Mouse (Mus musculus) thymus, postnatal 25 days (tissue): ENCODE measurements around the gene Npb.
A peak's percentile ranks its signal among the peaks of the same experiment; 100 is the strongest.
"Not testable (repeated sequence)": the region's sequence is repeated elsewhere in the genome, so short reads cannot be mapped to it uniquely, and the experiment has no call there.

Source experiments
- DNase-seq: peaks from one replicate; pipeline ENCODE4 v3.0.0; 2022

Gene Npb

DNA sequence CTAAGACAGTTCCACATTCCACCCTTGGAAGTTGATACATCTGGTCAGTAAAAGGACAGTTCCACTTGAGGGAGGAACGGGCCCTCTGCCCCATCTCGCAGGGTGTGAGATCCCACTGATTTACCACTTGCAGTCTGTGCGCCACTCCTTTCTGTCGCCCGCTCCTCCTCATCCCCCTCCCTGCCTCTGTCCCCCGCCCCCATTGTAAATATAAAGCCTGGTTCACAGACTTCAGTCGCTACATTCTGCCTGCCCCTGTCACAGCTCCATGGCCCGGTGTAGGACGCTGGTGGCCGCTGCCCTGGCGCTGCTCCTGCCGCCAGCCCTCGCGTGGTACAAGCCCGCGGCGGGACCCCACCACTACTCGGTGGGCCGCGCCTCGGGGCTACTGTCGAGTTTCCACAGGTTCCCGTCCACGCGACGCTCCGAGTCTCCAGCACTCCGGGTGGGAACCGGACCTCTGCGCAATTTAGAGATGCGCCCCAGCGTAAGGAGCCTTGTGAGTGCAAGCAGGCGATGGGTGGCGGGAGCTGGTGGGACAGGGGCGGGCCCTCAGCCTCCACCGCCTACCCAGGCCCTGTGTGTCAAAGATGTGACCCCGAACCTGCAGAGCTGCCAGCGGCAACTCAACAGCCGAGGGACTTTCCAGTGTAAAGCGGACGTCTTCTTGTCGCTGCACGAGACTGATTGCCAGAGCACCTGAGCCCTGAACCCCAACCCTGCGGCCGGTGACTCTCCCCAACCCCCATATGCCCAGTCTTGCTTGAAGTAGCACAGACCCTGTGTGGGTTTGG, at the start of gene Npb:
Gene Npb, plus strand, starts transcription at position 237 of the 794 bp plus-strand sequence.
- no peak for DNase-seq

DNA sequence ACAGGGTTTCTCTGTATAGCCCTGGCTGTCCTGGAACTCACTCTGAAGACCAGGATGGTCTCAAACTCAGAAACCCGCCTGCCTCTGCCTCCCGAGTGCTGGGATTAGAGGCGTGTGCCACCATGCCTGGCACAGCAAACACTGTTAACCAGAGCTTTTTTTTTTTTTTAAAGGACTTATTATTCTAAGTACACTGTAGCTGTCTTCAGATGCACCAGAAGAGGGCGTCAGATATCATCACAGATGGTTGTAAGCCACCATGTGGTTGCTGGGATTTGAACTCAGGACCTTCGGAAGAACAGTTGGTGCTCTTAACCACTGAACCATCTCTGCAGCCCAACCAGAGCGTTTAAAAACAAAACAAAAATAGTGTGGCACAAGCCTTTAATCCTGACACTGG, 49.4 kb upstream of the Npb start:
- not testable (repeated sequence) for DNase-seq

DNA sequence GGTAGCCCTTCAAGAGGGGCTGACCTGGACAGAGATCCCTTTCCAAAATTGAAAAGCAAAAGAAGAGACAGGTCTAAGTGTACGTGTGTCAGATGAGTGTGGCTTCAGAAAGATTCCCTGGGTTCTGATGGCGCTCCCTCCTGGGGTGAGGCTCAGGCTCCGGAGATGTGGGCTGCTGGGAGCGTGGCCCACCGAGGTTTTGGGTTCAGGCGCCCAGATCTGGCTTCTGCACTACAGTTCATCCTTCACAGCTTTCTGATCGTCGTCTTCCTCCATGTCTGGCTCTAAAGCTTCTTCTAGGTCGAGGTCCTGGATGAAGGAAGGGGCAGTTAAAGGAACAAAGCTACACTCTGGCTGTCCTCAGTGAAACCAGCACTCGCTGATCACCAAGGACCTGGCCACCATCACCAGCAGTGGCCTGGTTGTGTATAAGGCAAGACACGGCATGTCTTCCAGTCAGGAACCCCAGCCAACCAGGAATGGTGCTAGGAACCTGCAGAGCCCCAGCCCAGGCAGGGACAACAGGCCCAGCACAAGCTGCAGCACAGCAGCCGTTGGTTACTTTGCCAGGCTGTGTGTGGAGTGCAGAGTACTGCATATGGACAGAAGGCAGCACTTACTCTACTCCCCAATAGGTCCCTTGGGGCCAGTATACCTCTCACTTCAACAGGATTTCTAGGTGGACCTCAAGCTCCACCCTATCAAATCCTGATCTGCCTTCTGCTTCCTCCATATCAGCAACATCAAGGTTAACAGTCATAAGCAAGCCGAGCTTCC, 47.1 kb upstream of the Npb start:
- no peak for DNase-seq

DNA sequence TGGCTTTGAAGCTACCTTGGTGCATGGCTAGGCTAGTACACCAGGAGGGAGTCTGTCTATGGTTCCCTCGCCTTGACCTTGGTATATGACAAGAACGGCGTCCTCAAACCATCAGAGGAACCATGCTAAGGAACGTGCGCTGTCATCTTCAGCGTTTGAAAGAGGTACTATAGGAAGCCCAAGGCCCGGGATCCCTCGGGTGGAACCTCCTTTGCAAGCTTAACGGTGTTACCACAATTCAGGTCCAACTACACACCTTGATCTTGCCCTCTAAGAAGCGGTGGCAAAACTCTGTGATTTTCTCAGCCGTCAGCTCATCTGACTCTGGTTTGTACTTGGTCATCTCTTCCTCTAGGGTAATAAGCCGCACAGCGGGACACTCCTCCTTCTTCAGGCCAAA, 45.3 kb upstream of the Npb start:
- no peak for DNase-seq

DNA sequence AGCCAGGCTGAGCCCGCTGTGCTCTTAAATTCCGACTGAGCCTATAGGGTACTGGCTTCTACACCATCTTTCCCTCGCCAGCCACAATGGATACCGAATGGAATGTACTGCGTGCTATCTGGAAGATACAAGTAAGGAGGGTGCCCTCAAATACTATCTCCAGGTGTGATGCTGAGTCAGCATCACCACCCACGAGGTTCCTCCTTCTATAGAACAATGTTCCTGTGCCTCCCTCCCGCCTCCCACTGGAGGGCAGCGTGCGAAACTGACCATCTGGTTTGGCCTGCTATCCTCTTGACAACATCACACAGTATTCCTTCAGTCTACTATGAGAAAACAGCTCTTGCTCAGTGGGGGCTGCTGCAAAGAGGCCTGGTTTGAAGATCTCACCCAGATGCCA, 43.2 kb upstream of the Npb start:
- DNase-seq, result no peak

DNA sequence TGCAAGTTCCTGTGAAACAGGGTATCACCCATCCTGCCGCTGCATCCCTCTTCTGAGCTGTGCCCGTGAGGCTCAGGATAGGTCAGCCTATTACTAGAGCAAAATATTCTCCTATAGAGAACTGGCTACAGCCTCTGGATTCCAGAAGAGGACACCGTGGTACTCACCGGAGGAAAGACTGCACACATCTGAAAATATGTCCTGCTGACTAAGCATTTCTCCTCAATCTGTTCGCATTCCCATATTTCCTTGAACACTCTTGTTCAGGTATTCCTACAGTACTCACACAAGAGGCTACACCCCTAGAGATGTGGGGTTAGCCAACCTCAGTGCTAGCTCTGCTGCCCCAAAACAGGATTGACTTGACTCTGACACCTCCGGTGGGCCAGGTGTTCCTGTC, 40.0 kb upstream of the Npb start:
- DNase-seq, result no peak

DNA sequence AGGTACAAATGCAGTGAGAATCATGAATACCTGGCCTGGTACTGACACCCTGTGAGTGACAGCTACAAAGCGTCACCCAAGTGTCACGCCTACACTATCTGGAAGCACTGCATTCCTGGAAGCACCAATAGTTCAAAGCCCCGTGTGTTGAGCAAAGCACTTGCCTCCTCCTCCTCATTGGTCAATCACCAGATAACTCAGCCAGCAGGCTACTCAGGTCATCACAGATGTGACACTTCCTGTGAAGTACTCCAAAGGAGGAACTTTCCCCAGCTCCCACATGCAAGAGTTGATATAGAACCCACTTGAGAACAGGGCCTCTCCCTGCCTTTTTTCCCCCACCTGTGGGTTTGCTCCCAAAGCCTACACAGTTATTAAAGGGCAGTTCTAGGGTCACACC, 37.2 kb upstream of the Npb start:
- DNase-seq, result no peak

DNA sequence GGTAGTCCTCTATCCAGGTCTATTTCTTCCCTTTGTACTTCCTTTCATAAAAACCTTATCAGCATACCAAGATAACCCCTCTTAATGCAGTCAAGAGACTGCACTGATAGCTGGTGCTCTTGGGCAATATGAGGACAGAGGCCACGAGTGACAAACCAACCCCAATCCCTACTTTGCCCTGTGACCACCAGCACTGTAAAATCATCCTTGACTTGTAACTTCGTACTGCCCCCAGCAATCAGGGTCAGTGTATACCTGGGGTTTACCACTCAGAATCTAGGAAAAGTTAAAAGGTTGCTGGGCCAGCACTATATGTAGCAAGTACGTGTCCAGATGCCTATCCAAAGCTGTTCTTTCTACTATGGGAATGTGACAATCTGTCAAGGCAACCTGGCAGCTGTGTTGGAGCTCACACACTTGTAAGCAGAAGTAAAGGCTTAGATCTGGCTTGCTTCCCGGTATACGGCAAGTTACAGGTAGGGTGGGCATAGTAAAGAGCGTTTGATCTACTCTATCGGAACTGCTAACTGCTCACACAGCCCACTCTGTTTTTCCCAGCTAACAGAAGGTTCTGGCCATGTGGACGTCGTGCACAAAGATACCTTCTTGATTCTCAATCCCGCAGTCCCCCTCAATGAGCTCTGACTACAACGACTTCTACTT, 36.4 kb upstream of the Npb start:
- no peak for DNase-seq

DNA sequence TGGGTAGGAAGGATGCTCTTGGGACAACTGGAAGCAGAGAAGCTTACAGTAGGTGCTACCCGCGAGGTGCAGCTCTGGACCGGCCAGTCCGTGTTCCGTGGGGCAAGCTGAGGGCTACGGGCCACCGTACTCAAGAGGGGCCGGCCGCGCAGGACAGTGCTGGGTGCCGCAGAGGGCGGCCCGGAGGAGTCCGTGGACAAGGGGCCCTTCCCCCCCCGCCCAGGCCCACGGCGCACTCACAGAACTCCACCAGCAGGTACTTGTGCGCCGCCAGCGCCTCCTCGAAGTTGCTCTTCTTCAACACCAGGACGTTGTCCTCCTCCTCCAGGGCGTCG, 35.9 kb upstream of the Npb start:
- DNase-seq, result no peak

DNA sequence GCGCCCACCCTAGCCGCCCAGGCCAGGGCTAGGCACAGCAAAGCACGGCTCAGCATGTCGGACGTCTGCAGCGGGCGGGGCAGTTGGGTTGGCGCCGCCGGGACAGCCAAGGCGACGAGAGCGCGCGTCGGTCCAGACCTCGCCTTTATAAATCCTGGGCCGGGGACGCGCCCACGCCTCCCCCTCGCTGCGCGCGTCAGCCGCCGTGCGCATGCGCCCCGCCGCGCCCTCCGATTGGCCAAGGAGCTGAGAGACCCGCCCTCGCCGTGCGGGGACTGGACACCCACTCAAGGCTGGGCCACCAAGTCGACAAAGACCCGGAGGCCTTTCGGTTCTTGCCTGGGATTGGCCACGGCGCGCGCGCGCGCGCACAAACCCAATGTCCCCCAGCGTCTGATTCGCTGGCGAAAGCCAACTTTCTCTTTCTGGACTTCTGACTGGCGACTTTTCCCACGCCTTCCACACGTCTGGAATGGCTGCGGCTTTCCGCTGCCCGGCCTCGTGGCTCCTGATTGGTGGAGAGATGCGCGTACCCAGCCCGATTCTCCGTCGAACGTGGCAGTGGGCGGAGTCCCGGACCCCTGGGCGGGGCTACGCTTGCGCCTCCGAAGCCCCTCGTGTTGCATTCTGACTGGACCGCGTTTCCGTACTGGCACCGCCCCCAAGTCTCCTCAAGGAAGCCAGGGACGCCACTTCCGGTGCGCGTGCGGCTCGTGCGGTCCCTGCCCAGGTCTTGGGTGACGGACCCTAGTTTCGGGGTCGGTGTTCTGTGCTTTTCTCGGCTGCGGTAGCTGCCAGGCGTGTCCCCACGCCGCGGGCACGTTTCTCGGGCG, 35.3 kb upstream of the Npb start, which contains the start of gene P4hb:
Gene P4hb, minus strand, starts transcription at position 502 of the 833 bp plus-strand sequence.
- DNase-seq, result peak; percentile 99

DNA sequence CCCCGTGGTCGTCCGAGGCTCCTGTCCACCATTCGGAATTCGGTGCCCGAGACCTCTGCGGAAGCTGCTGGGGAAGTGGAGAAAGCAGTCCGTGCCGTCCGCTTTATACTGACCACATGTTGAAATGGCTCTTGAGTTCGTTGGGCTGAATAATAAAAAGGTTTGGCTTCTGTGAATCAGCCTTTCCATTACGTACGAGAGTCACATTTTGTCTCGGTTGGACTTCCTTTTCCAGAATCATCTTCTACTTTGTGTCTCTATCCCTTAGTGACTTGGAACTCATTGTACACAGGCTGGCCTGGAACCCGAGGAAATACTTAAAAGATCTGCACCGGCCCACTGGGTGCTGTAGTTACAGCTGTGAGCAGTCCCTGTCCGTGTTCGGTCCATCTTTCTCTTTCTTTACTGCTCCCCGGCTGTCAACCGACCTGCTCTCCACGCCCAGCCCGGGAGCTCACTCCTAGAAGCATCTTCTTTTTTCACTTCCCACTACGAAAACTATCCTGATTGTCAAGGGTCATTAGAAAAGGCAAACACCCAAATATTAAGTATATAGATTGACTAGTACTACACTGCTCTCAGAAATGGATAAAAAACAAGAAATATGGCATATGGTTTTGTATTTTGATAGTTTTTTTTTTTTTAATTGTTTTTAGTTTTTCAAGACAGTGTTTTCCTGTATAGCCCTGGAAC, 34.5 kb upstream of the Npb start:
- DNase-seq, result no peak

DNA sequence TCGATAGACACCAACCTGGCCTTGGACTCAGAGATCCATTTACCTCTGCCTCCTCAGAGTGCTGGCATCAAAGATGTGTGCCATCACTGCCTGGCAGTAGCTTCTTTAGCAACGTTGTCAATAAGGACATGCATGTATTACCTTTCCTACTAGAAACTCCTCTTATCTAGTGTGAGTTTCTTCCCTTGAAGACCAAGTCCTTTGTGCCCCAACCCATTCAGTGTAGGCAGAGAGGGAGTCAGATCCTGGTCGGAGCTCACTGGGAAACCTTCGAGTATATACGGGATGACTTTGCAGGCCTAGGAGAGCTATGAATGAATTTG, 34.0 kb upstream of the Npb start:
- no peak for DNase-seq

DNA sequence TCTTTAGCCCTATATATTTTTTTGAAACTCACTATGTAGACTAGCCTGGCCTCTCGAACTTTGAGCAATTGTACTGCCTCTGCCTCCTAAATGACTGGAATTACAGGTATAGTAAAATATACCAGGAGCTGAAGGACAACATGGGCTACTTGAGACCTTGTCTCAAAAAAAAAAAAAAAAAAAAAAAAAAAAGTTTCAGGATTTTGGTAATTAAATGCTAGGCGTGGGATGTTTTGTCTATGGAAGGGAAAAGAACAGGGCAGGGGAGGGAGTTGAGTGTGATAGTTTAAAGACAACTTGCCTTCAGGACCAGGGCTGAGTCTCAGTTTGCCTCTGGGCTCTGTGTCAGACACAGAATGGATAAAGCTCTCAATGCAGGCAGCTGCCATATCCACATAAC, 33.2 kb upstream of the Npb start:
- no peak for DNase-seq

DNA sequence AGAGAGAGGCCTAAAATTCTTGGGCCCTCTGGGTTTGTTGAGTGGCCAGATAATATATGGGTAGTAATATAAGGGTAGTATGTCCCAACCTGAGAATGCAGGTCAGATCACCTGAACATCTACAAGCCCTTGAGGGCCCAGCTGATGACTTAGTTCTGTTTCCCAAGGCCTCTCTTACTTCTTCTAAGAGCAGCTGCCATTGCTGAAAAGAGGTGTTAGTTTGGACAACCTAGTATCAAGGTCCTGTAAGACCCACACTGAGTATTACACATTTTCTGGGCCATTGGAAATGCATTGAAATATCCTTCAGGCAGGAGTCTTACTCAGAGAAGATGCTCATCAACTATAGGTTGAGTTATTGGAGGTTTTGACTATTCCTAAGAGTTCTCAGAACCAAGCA, 32.3 kb upstream of the Npb start:
- DNase-seq, result no peak

DNA sequence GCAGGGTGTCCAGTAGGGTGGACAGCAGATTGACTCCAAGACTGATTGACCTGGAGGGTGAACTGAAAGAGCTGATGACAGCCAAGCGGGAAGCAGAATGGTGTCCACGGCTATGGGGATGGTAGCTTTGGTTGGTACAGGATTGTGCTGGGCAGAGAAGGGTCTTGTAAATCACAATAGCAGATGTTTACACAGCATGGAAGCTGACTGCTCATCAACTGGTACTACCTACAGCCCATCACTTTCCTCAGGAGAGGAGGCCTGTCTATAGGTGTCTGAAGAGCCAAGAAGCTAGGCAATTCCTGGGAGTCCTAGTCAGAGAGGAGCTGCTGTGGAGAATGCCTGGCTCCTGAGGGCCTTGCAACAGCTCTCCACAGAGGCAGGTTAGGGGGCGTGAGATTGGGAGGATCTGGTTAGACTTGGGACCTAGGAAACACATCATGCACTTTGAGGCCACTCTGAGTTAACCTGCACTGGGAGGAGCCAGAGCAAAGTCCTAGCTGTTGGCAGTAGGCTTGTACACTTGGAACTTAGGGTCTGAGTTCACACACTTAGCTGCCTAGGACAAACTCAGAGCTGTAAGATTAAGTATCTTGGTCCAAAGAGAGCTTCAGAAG, 31.8 kb upstream of the Npb start:
- DNase-seq, result no peak

DNA sequence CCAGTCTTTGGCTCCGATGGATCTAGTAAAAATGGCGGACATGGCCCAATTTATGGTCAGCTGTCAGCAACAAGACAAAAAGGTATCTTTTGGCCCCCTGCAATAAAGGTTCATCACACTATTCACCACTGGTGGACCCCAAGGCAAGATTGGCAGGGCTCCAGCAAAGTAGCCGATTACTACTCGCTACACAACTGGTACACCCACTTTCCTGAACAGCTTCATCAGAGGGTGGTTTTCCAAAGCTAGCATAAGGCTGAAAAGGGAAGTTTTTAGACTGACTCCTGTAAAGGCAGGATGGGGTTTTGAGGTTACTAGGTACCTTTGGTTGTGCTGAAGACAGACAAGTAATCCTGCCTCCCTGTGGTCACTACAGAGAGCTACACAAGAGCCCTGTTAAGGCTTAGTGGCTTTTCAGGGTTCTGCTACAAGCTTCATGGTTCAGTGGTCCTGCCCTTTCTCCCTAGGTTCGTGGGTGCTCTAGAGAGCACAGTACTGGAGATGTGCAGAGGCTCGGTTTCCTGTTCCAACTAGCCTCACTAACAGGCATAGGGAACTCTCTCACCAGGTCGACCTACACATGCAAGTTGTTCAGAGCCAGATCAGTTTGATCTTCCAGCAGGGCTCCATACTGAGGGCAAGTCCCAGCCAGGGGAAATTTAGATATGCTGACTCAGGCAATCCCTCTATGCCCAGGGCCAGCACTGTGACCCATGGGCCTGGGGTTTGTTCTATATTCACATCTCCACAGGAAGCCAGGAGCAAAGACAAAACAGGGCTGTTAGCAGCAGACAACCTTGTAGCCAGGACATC, 30.9 kb upstream of the Npb start:
- peak; percentile 26 for DNase-seq

DNA sequence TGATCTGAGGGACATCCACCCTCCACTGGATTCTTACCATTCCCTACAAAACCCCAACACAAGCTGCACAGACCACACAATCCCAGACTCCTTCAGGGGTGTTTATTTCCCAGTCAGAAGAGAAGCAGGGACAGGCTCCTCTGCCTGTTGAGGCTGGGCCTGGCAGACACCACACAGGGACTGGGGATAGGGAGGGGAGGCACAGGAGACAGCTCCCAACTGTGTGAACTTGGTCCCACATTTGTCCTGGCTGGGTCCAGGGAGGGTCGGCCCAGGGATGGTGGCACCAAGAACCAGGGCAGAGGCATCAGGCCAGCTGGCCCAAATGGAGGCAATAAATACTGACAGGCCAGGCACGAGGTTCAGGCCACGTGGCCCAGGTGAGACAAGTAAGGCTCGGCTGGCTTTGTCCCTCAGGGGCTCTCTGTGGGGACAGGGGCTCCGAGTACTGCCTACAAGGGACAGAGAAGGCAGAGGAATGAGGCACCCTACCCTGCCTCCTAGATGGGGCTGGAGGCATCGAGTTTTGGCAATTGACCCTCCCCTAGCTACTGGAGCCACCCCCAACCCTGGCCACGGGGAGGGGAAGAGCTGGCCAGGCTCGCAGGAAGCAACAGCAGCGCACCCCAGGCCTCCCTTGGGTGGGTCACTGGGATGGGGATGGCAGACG, 30.1 kb upstream of the Npb start:
- no peak for DNase-seq

DNA sequence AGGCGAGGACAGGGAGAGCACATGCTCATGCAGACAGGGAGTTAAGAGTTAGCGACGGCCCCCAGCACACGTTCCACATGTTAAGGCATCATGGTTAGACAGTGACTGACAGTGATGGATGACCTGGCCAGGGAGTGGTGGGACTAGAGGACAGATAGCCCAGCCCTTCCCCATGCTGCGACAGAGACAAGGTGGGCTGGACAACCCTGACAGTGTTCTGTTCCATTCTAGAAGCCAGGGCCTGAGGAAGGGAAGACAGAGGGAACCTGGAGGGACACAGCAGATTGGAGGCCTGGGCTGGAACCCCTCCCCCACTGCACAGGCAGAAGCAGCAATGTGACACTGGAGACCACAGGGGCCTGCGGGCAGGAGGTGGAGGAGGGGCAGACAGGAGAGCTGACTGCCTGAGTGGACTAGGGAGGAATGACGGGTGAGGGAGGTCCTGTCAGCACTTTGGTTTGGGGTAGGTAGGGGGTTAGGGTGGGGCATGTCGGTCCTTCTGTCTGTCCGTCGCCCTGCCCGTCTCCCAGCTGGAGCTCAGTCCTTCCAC, 29.5 kb upstream of the Npb start:
- DNase-seq, result no peak

DNA sequence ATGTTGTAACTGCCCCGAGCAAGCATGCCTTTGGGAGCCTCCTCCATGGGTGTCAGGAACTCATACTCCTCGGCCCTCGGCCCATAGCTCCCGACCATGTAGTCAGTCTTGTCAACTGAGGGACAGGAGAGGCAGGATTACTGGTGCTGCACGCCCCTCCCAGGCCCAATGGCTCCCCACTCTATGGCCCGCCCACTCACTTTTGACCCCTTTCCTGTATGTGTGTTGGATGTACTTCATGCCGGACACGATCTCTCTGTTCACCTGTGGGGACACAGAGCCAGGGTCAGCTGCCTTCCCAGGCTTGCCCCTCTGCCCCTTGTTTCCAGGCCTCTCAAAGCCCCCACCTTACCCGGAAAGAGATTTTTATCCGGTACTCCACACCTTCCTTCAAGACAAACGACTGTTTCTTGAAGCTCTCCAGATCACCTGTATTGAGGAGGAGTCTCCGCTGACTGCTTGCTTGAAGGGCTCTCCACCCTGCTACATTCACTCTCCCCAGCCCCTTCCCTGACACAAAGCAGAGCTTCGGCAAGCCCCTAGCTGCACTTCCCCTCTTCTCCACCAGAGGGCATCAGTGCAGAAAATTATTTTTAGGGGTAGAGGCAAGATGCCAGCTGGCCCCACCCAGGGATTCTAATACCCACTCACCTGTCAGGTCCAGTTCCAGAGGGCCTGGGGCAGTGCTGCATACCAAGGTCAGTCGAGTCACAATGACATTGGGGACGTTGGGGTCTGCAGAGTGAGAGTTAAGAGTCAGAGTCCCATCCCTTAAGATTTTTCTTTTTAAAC, 28.8 kb upstream of the Npb start:
- peak; percentile 87 for DNase-seq
